Mouse (Mus musculus) forebrain, embryonic 16.5 days (tissue): ENCODE results near the gene Gm43064. TPM values are rescaled to one million over a fixed set of nuclear protein-coding genes. Genes with fewer than 3 reads are reported as not detected.

Experiments used
- ATAC-seq: fragments of 200-750 bp; cut with Nextera tagmentation; 2 replicates; pipeline ENCODE4 v1.8.0; 2017; ENCODE audit warnings: mild to moderate bottlenecking, moderate library complexity
- H3K27ac ChIP-seq: fragments of 300-500 bp; sonication (generic); 2 replicates; pipeline ENCODE4 v1.5.1; 2014; ENCODE audit warnings: low read length, control low read depth
- H3K27me3 ChIP-seq: fragments of 300-500 bp; sonication (generic); replicated peaks from 2 replicates; pipeline ENCODE4 v1.6.1; 2014; ENCODE audit warnings: low read length; ENCODE audit not compliant: control insufficient read depth, insufficient read depth
- H3K36me3 ChIP-seq: fragments of 300-500 bp; sonication (generic); 2 replicates; pipeline ENCODE4 v1.6.1; 2014; ENCODE audit not compliant: control insufficient read depth, insufficient read depth
- H3K4me1 ChIP-seq: fragments of 300-500 bp; sonication (generic); replicated peaks from 2 replicates; pipeline ENCODE4 v1.6.1; 2014; ENCODE audit warnings: low read length; ENCODE audit not compliant: control insufficient read depth, insufficient read depth
- H3K4me2 ChIP-seq: fragments of 300-500 bp; sonication (generic); 2 replicates; pipeline ENCODE4 v1.6.1; 2014; ENCODE audit warnings: mild to moderate bottlenecking, low read length, control low read depth
- H3K4me3 ChIP-seq: fragments of 300-500 bp; sonication (generic); replicated peaks from 2 replicates; pipeline ENCODE4 v1.5.1; 2014; ENCODE audit warnings: mild to moderate bottlenecking, low read length, control low read depth
- H3K9ac ChIP-seq: fragments of 300-500 bp; sonication (generic); replicated peaks from 2 replicates; pipeline ENCODE4 v1.6.1; 2014; ENCODE audit warnings: low read depth, low read length, control low read depth
- H3K9me3 ChIP-seq: fragments of 300-500 bp; sonication (generic); 2 replicates; pipeline ENCODE4 v1.6.1; 2016; ENCODE audit warnings: low read length; ENCODE audit not compliant: control insufficient read depth
- WGBS: fragments of 180-500 bp; shearing (Covaris S2); extraction: QIAGEN DNeasy Blood & Tissue Kit; methylation state at CpG from one replicate; pipeline ENCODE4 v1.1.7; 2014; 5-methylcytosine and 5-hydroxymethylcytosine counted together
- polyA plus RNA-seq: library from polyadenylated mRNA; unstranded; fragments of >200 nt; fragmentation: Nextera tagmentation; extraction: Ambion mirVana; gene quantifications from 2 replicates; pipeline ENCODE4 v1.2.1, GENCODE M21; 2015

Gene Gm43064
- polyA plus RNA-seq, 1 experiment from 2014 or later = 0.13 TPM

DNA sequence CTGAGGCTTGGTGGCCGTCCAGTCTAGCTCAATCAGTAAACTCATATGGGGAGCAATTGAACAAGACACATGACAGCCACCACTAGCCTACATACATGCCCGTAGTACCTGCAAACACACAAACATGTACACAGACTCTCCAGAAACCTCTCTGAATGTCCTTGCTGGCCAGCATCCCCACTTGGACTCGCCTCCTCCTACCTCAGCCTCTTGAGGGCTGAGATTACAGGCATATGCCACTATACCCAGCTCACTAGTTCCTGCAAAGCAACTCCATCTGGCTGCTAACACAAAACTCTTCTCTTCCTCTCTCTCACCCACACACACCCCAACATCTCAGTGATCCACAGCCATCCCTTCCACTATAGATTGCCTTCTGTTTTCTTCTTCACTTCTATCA is 29.1 kb upstream of the Gm43064 start:
- 82% methylated on average over 3 of the region's 3 CpGs for WGBS
- Histone ChIP-seq H3K4me2 (no peak overlapping the region), H3K9ac (no peak overlapping the region), H3K27me3 (no peaks in the 10 kb centered on the region), H3K27ac (no peak overlapping the region), H3K9me3 (no peaks in the 10 kb centered on the region), H3K36me3 (peaks cover 7% of the 10 kb centered on the region; the same call in 1 of the 2 replicates), H3K4me3 (no peak overlapping the region), H3K4me1 (peaks cover 3% of the 10 kb centered on the region)
- ATAC-seq = no peak

DNA sequence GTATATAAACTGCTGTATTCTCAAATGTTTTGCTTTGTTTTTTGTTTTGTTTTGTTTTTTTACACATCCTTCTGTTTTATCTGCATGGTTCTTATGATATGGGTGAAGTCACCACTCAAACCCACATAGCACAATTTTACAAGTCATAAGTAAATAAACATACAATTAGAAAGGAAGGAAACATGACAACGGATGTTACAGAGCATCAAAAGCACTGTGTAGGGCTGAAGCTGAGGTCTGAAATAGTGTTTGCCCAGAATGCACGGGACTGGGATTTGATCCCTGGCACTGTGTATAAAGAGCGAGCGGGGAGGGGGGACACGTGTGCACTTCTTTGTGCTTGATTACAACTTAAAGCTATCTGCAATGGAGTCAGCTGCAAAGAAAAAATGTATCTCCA is 28.6 kb upstream of the Gm43064 start:
- H3K4me2 ChIP-seq = no peak overlapping the region
- H3K4me1 ChIP-seq = peaks cover 3% of the 10 kb centered on the region
- no peaks in the 10 kb centered on the region for H3K9me3 ChIP-seq
- no peak overlapping the region for H3K4me3 ChIP-seq
- H3K36me3 ChIP-seq = peaks cover 7% of the 10 kb centered on the region; the same call in 1 of the 2 replicates
- no peak for ATAC-seq
- no peak overlapping the region for H3K27ac ChIP-seq
- H3K9ac ChIP-seq = no peak overlapping the region
- no peaks in the 10 kb centered on the region for H3K27me3 ChIP-seq
- 73% methylated on average over 5 of the region's 5 CpGs for WGBS

DNA sequence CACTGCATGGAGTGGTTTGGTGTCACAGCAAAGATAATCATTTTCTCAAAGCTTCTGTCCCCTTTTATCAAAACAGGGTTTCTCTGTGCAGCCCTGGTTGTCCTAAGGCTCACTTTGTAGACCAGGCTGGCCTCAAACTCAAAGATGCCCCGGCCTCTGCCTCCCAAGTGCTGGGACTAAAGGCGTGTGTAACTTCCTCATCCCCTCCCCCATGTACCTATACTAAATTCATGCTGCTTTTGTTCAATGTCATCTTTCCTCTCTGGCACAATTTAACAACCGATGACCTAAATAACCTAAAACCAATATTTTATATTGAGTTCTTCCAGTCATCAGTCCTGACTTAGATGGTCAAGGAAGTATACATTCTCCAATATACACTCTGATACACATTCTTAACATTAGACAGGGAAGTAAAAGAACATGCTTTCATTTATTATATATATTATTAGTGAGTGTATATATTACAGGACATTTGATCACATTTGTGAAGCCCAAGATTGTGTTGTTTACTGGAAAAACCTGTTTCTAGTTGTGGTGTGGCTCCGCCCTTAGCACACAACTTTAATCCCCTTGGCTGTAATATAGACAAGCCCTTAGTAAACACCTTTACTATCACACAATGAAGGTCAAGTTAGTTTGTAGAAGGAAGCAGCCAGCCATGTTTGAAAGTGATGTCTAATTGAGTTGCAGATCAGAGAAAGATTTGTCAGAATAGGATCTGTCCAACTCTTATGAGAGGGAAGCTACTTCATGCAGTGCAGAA is 26.3 kb upstream of the Gm43064 start:
- no peaks in the 10 kb centered on the region for H3K9me3 ChIP-seq
- no peak overlapping the region for H3K4me3 ChIP-seq
- H3K4me1 ChIP-seq = peaks cover 3% of the 10 kb centered on the region
- 87% methylated on average over 4 of the region's 4 CpGs for WGBS
- H3K9ac ChIP-seq = no peak overlapping the region
- no peak for ATAC-seq
- no peak overlapping the region for H3K27ac ChIP-seq
- no peaks in the 10 kb centered on the region for H3K36me3 ChIP-seq
- no peaks in the 10 kb centered on the region for H3K27me3 ChIP-seq
- no peak overlapping the region for H3K4me2 ChIP-seq

DNA sequence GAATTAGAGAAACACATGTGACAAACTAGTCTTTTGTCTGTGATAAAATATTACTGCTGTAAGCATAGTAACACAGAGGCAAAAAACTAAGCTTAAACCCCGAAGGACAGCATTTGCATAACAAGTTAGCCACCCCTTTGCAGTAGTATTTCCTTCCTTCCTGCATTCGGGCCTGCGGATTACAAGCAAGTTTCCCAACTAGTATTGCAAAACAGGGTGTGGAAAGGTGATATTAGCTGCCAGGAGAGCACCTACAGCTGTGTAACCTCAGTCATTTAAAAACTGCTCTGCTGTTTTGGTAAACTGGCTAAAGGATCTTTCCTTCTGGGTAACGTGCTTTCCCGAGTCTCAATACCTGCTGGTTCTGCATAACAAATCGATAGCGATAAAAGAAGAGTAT is 22.1 kb upstream of the Gm43064 start:
- Histone ChIP-seq H3K9me3 (no peaks in the 10 kb centered on the region), H3K27me3 (no peaks in the 10 kb centered on the region), H3K4me3 (no peak overlapping the region), H3K4me2 (no peak overlapping the region), H3K9ac (no peak overlapping the region), H3K27ac (no peak overlapping the region), H3K36me3 (no peaks in the 10 kb centered on the region), H3K4me1 (peaks cover 23% of the 10 kb centered on the region)
- 67% methylated on average over 7 of the region's 7 CpGs for WGBS
- ATAC-seq = no peak

DNA sequence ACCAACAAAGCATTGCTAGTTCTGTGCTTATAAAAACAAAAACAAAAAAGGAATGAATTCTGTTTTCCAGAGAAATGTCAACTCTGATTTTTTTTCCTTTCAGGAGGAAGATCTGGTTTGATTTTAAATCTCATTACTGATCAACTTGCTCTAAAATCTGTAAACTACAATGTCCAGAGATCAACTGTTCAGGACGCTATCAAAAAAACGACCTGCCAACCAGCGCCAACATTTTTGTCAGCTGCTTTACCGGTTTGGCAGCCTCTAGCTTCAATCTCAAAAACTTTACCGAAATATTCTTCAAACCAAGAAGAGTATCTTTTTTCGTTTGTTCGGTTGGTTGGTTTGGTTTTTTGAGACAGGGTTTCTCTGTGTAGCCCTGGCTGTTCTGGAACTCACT is 20.3 kb upstream of the Gm43064 start:
- Histone ChIP-seq H3K27me3 (no peaks in the 10 kb centered on the region; the same call in 1 of the 2 replicates), H3K9ac (no peak overlapping the region), H3K4me1 (peaks cover 23% of the 10 kb centered on the region), H3K36me3 (no peaks in the 10 kb centered on the region), H3K9me3 (no peaks in the 10 kb centered on the region), H3K4me3 (no peak overlapping the region), H3K4me2 (peak overlapping the region; percentile 95; the same call in 1 of the 2 replicates), H3K27ac (no peak overlapping the region)
- ATAC-seq = no peak
- WGBS = 86% methylated on average over 7 of the region's 7 CpGs

DNA sequence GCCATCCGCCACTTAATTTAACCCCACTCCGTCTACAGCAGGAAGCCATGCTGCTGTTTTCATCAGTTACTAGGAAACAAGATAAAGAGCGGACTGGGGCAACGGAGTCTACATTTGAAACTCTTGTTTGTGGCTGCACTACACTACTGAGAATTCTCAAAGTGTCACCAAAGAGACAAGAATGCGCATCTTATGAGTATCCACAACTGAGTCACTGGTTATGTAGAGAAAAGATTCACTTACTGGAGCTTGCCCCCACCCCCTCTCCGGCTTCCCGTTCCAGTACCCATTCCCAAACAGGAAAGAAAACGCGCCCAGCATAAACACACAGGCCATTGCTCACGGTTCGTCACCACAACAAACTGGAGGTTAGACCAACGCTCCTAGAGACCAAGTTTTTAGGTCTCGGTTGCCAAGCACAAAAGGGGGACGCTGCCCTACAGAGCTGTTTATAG is 19.5 kb upstream of the Gm43064 start:
- H3K36me3 ChIP-seq = no peaks in the 10 kb centered on the region
- ATAC-seq = no peak
- peak overlapping the region; percentile 95 for H3K4me2 ChIP-seq
- peaks cover 23% of the 10 kb centered on the region for H3K4me1 ChIP-seq
- H3K4me3 ChIP-seq = peak overlapping the region; percentile 84
- H3K27me3 ChIP-seq = no peaks in the 10 kb centered on the region; the same call in 1 of the 2 replicates
- peak overlapping the region; percentile 91 for H3K9ac ChIP-seq
- 2% methylated on average over 14 of the region's 14 CpGs for WGBS
- H3K9me3 ChIP-seq = no peaks in the 10 kb centered on the region
- peak overlapping the region; percentile 83; the same call in 1 of the 2 replicates for H3K27ac ChIP-seq

DNA sequence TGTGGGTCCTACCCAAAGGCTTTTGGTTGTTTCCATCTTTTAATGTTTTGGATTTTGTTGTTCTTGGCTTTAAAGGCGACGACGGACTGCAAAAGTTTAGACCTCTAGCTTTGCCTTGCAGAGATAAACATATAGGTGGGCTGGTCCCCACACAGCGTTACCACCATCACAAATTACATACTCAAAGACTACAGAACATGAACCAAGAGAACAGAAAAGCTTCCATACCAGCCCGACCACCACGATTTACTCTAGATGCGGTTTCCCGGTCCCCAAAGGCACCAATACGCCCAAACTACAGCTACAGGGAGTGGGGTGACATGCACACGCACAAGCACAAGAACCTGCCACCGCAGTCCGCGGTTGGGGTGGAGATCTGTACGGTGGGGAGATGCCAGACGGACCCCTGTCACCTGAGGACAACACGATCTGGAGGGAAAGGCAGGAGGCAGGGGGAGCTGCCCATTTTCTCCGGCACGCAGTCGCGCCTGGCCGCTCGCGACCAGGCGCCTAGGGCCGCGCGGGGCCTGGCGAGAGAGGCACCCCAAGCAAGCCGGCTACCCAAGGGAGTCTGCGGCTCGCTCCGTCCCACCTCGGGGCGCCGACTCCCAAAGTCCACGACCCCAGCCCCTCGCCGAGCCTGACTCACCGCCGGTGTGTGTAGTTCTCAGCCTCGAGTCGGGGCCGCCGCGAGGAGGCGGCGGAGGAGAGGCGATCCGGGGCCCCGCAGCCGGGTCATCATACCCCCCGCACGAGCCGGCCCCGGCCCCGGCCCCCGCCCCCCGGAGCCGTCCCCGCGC is 18.8 kb upstream of the Gm43064 start:
- under 1% methylated on average over 39 of the region's 61 CpGs for WGBS
- H3K27ac ChIP-seq = peak overlapping the region; percentile 83
- H3K4me1 ChIP-seq = peaks cover 23% of the 10 kb centered on the region
- no peaks in the 10 kb centered on the region for H3K9me3 ChIP-seq
- H3K27me3 ChIP-seq = no peaks in the 10 kb centered on the region; the same call in 1 of the 2 replicates
- peak overlapping the region; percentile 84 for H3K4me3 ChIP-seq
- peak overlapping the region; percentile 91 for H3K9ac ChIP-seq
- H3K36me3 ChIP-seq = no peaks in the 10 kb centered on the region
- peak; percentile 78 for ATAC-seq
- H3K4me2 ChIP-seq = peak overlapping the region; percentile 95

DNA sequence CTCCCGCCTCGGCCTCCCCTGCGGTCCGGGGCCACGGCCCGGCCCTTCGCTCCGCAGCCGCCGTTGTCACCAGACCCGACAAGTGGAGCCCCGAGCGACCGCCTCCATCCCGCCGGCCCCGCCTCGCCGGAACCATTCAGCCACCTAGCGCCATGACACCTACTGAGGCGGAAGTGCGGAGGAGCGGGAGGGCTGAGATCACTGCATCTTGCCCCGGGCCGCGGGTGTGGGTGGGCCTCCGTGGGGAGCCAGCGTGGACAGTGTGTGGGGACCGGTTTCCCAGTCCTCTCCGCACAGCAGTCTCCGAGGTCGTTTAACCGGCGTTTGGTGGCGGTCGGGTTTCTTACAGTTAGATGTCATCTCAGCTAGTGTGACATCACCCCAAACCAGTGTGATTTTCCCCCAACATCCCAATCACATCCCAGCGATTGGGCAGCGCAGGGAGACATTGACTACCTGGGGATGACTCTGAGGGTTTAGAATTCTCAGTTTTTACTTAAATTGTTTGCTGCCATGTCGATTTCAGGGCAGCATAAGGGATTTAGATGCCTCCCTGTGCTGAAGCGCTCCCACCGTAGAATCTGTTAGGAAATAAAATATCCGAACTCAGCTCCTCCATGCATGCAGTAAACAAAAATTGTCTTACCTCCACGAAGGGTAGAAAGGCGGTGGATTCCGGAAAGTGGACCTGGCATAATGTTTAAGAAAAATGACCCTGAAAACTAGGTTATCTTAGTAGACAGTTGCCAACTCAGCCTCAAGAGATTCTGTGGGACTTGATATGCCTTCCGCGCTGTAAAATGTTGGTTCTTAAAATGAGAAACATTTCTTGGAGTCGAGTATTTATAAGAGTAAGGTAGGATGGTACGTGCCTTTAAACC is 17.9 kb upstream of the Gm43064 start, which contains the start of gene Hipk1:
Gene Hipk1, minus strand, starts transcription at position 334 of the 881 bp plus-strand sequence.
- H3K9ac ChIP-seq = peak within 1 kb of the TSS; percentile 91
- H3K27me3 ChIP-seq = no peaks in the 10 kb centered on the region; the same call in 1 of the 2 replicates
- H3K36me3 ChIP-seq = no peaks in the 10 kb centered on the region
- H3K27ac ChIP-seq = peak within 1 kb of the TSS; percentile 83
- H3K4me2 ChIP-seq = peak within 1 kb of the TSS; percentile 95
- no peaks in the 10 kb centered on the region for H3K9me3 ChIP-seq
- 11% methylated on average over 43 of the region's 49 CpGs for WGBS
- H3K4me3 ChIP-seq = peak within 1 kb of the TSS; percentile 84
- peak; percentile 97 for ATAC-seq
- peaks cover 23% of the 10 kb centered on the region for H3K4me1 ChIP-seq
